Mouse (Mus musculus) forebrain, embryonic 11.5 days (tissue): ENCODE results near the gene Sympk. TPM values are rescaled to one million over a fixed set of nuclear protein-coding genes. Genes with fewer than 3 reads are reported as not detected.

Experiments
- ATAC-seq: fragments of 200-750 bp; cut with Nextera tagmentation; replicated peaks from 2 replicates; pipeline ENCODE4 v1.8.0; 2017; ENCODE audit warnings: moderate TSS enrichment; ENCODE audit not compliant: low FRiP score
- DNase-seq: peaks from one replicate; pipeline ENCODE4 v3.0.0-alpha.2; 2017; ENCODE audit warnings: low spot score
- H3K27ac ChIP-seq: fragments of 300-500 bp; sonication (generic); 2 replicates; pipeline ENCODE4 v1.5.1; 2014; ENCODE audit warnings: low read depth, low read length
- H3K27me3 ChIP-seq: fragments of 300-500 bp; sonication (generic); 2 replicates; pipeline ENCODE4 v1.6.1; 2014; ENCODE audit warnings: mild to moderate bottlenecking, low read length, mixed read lengths; ENCODE audit not compliant: control insufficient read depth, insufficient read depth
- H3K36me3 ChIP-seq: fragments of 300-500 bp; sonication (generic); 2 replicates; pipeline ENCODE4 v1.6.1; 2014; ENCODE audit warnings: mild to moderate bottlenecking, low read length, moderate library complexity, mixed read lengths; ENCODE audit not compliant: control insufficient read depth, insufficient read depth
- H3K4me1 ChIP-seq: fragments of 300-500 bp; sonication (generic); replicated peaks from 2 replicates; pipeline ENCODE4 v1.6.1; 2014; ENCODE audit warnings: low read length, mixed read lengths; ENCODE audit not compliant: control insufficient read depth, insufficient read depth
- H3K4me2 ChIP-seq: fragments of 300-500 bp; sonication (generic); 2 replicates; pipeline ENCODE4 v1.6.1; 2014; ENCODE audit warnings: low read depth, mild to moderate bottlenecking, low read length, moderate library complexity, mixed read lengths; ENCODE audit not compliant: severe bottlenecking
- H3K4me3 ChIP-seq: fragments of 300-500 bp; sonication (generic); 2 replicates; pipeline ENCODE4 v1.5.1; 2014; ENCODE audit warnings: low read depth, low read length
- H3K9ac ChIP-seq: fragments of 300-500 bp; sonication (generic); 2 replicates; pipeline ENCODE4 v1.6.1; 2014; ENCODE audit warnings: low read length
- H3K9me3 ChIP-seq: fragments of 300-500 bp; sonication (generic); 2 replicates; pipeline ENCODE4 v1.6.1; 2016; ENCODE audit warnings: low read length, mixed read lengths; ENCODE audit not compliant: control insufficient read depth
- WGBS: fragments of 180-500 bp; shearing (Covaris S2); extraction: QIAGEN DNeasy Blood & Tissue Kit; methylation state at CpG from one replicate; pipeline ENCODE4 v1.1.7; 2014; 5-methylcytosine and 5-hydroxymethylcytosine counted together
- microRNA-seq: library from miRNA; unstranded; fragments of <30 nt; microRNA quantifications from one replicate; pipeline ENCODE4, GENCODE M21; 2016; ENCODE audit not compliant: insufficient number of aligned reads
- polyA plus RNA-seq: library from polyadenylated mRNA; unstranded; fragments of >200 nt; fragmentation: Nextera tagmentation; extraction: Ambion mirVana; gene quantifications from 2 replicates; pipeline ENCODE4 v1.2.1, GENCODE M21; 2014

The Sympk gene
- polyA plus RNA-seq, 1 experiment from 2014 or later: 31.0 TPM

DNA sequence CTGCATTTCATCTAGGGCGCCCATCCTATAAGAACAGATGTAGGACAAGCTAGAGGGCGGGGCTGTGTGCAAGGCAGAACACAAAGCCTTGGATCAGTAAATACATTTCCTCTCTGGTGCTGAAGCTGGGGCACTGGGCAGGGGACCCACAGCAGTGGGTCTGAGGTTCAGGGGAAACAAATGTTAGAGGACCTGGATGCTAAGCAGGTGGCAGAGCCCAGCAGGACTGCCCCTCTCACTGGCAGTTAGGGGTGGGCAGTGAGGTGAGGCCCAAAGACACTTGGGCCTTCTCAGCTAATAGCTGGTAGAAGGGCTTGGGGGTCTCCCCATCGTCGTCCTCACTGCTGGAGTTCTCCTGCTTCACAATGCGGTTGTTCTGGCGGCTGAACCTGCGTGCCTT, 74.6 kb downstream of the Sympk start:
- H3K4me2 ChIP-seq: no peak overlapping the region
- DNase-seq (no peak), ATAC-seq (no peak)
- no peak overlapping the region for H3K4me3 ChIP-seq
- WGBS: 61% methylated on average over 7 of the region's 7 CpGs
- H3K9ac ChIP-seq: no peak overlapping the region
- H3K4me1 ChIP-seq: peaks cover 14% of the 10 kb centered on the region
- H3K27ac ChIP-seq: no peak overlapping the region
- no peaks in the 10 kb centered on the region for H3K27me3 ChIP-seq
- H3K9me3 ChIP-seq: no peaks in the 10 kb centered on the region
- no peaks in the 10 kb centered on the region for H3K36me3 ChIP-seq

DNA sequence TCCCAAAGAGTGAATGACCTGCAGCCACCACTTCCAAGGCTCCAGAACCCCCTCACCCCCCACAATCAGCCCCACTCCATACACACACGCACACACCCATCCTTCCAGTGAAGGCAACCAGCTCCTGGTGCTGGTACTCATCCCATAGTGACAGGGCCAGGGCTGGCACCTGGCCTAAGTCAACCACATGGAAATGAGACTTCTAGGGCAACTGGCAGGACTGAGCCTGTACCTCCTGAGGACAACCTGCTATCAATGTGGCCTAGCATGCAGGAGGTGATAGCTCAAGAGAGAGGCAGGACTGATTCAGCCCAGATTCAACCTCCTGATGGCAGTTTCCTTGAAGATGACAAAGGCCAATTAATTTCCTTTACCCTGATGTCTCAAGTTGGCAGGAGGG, 76.1 kb downstream of the Sympk start:
- H3K36me3 ChIP-seq: no peaks in the 10 kb centered on the region
- no peak overlapping the region for H3K4me3 ChIP-seq
- 79% methylated on average over 1 of the region's 1 CpGs for WGBS
- ATAC-seq (no peak), DNase-seq (no peak)
- no peaks in the 10 kb centered on the region for H3K27me3 ChIP-seq
- no peak overlapping the region for H3K4me2 ChIP-seq
- H3K9me3 ChIP-seq: no peaks in the 10 kb centered on the region
- no peak overlapping the region for H3K27ac ChIP-seq
- peaks cover 14% of the 10 kb centered on the region for H3K4me1 ChIP-seq
- no peak overlapping the region for H3K9ac ChIP-seq

DNA sequence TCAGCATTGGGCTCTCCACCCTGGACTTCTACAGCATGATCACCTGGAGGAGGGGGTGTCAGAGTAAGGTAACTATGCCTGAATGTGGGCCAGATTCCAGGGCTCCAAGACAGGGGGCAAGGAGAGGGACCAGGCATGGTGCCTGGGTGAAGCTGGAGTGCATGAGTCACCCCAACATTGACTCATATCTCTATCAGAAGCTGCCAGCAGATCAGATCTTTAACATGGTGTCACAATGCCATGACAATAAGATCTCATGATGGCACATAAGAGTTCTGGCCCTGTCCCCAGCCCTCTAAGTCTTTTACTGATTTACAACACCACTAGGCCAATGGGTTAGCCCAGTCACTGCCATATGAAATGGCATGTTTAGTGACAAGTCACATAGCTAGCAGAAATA, 79.6 kb downstream of the Sympk start:
- no peak for ATAC-seq
- no peaks in the 10 kb centered on the region for H3K27me3 ChIP-seq
- H3K4me1 ChIP-seq: no peaks in the 10 kb centered on the region
- no peaks in the 10 kb centered on the region for H3K36me3 ChIP-seq
- no peaks in the 10 kb centered on the region for H3K9me3 ChIP-seq
- H3K27ac ChIP-seq: no peak overlapping the region
- no peak overlapping the region for H3K4me3 ChIP-seq
- DNase-seq: no peak
- H3K9ac ChIP-seq: no peak overlapping the region
- no peak overlapping the region for H3K4me2 ChIP-seq

Small RNA genes lying within 50 kb of the gene (microRNA-seq; reads per million reads assigned to microRNA genes)
- not detected for gene Mir3100

Other genes with a start within 250 kb of the Sympk start
- gene Psg19, start 225.9 kb upstream of the Sympk start, polyA plus RNA-seq: not detected in 2 replicates
- not detected in 2 replicates for gene Psg17, start 202.8 kb upstream of the Sympk start, polyA plus RNA-seq
- gene Mill2, start 184.4 kb upstream of the Sympk start, polyA plus RNA-seq: 0.09 TPM in 1 of 2 replicates, not detected in the other
- gene Pglyrp1, start 153.0 kb upstream of the Sympk start, polyA plus RNA-seq: 0.48 and 0.94 TPM in 2 replicates
- gene Ccdc61, start 114.0 kb upstream of the Sympk start, polyA plus RNA-seq: 32.2 and 32.6 TPM in 2 replicates
- gene Nova2, start 98.5 kb upstream of the Sympk start, polyA plus RNA-seq: 6.9 and 8.3 TPM in 2 replicates
- gene Nanos2, start 37.0 kb upstream of the Sympk start, polyA plus RNA-seq: not detected in 2 replicates
- gene Mypop, start 33.1 kb upstream of the Sympk start, polyA plus RNA-seq: 4.6 and 4.7 TPM in 2 replicates
- 31.6 and 39.4 TPM in 2 replicates for gene Irf2bp1, start 20.3 kb upstream of the Sympk start, polyA plus RNA-seq
- not detected in 2 replicates for gene Foxa3, start 839 bp upstream of the Sympk start, polyA plus RNA-seq
- gene Rsph6a, start 30.3 kb downstream of the Sympk start, polyA plus RNA-seq: not detected in 2 replicates
- 20.9 and 25.4 TPM in 2 replicates for gene Dmwd, start 51.9 kb downstream of the Sympk start, polyA plus RNA-seq
- gene Dmpk, start 59.5 kb downstream of the Sympk start, polyA plus RNA-seq: 12.4 and 13.8 TPM in 2 replicates
- 9.9 and 10.8 TPM in 2 replicates for gene Six5, start 70.2 kb downstream of the Sympk start, polyA plus RNA-seq
- 1.2 and 1.4 TPM in 2 replicates for gene Gm4969, start 94.0 kb downstream of the Sympk start, polyA plus RNA-seq
- gene Fbxo46, start 95.5 kb downstream of the Sympk start, polyA plus RNA-seq: 13.6 and 13.9 TPM in 2 replicates
- gene Qpctl, start 124.9 kb downstream of the Sympk start, polyA plus RNA-seq: 13.8 and 13.9 TPM in 2 replicates
- gene Snrpd2, start 125.3 kb downstream of the Sympk start, polyA plus RNA-seq: 154 and 158 TPM in 2 replicates
- gene Gipr, start 141.8 kb downstream of the Sympk start, polyA plus RNA-seq: 0.56 and 0.75 TPM in 2 replicates
- gene Eml2, start 152.0 kb downstream of the Sympk start, polyA plus RNA-seq: 2.0 and 2.1 TPM in 2 replicates
- gene Gpr4, start 188.2 kb downstream of the Sympk start, polyA plus RNA-seq: 1.6 and 2.5 TPM in 2 replicates
- 54.1 and 59.8 TPM in 2 replicates for gene Opa3, start 204.0 kb downstream of the Sympk start, polyA plus RNA-seq
- gene Vasp, start 247.4 kb downstream of the Sympk start, polyA plus RNA-seq: 52.8 and 53.0 TPM in 2 replicates